Mouse (Mus musculus): ENCODE data around the gene Hist1h1d. TPM values are rescaled to one million over a fixed set of nuclear protein-coding genes. Genes with fewer than 3 reads are reported as not detected.
A peak's percentile ranks its signal among the peaks of the same experiment; 100 is the strongest.
"Not testable (repeated sequence)": the region's sequence is repeated elsewhere in the genome, so short reads cannot be mapped to it uniquely, and the experiment has no call there.

Hist1h1d gene
- total and polyA plus RNA-seq, 3 experiments, result 0.04 to 0.91 (median 0.86) TPM

DNA sequence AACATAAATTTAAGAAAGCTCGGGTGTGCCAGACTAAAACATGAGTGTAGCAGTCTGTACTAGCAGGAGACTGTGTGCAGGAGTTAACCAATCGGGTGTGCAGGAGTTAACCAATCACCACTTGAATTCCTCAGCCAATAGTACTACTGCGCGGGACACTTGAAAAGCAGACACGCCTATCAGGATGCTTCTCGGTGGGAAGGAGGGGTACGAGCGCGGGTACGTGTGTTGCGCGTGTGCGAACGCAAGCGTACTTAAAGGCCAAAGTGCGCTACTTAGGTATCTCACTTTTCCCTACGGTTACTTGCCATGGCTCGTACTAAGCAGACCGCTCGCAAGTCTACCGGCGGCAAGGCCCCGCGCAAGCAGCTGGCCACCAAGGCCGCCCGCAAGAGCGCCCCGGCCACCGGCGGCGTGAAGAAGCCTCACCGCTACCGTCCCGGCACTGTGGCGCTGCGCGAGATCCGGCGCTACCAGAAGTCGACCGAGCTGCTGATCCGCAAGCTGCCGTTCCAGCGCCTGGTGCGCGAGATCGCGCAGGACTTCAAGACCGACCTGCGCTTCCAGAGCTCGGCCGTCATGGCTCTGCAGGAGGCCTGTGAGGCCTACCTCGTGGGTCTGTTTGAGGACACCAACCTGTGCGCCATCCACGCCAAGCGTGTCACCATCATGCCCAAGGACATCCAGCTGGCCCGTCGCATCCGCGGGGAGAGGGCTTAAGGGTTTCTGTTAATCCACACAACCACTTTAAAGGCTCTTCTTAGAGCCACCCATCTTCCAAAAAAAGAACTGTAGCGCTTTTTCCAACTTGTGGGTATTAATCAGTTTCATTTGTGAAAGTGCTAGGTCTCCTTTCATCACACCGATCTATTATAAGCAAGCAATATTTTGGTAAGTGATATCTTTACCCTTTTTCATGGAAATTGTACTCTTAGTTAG lies 17.7 kb upstream of the Hist1h1d start, which contains the start of gene Hist1h3g:
Gene Hist1h3g, plus strand, starts transcription at position 286 of the 939 bp plus-strand sequence.
- 2% methylated on average over 48 of the region's 62 CpGs for WGBS
- H3K79me2 ChIP-seq (replicated peaks; ENCODE audit: control insufficient read depth, insufficient read depth, low read length); H3K27me3 ChIP-seq (ENCODE audit: control insufficient read depth, insufficient read depth, low read length); H3K9ac ChIP-seq (ENCODE audit: low read depth, low read length); H3K27ac ChIP-seq; intact Hi-C loops (cut with DNase I); H3K4me1 ChIP-seq (ENCODE audit: control insufficient read depth, insufficient read depth, low read length): not testable (repeated sequence)
- DNase-seq, result peak; percentile 85 to 86
- 0 out of 2 replicates have a peak, but pooled peaks have one; percentile 48 for TF ChIP-seq EP300 (IDR thresholded peaks at IDR 0.05; ENCODE audit: insufficient read depth, low read depth, low read length)
- peak; percentile 35 for TF ChIP-seq CTCF (IDR thresholded peaks at IDR 0.05)
- TF ChIP-seq POLR2A (IDR thresholded peaks at IDR 0.05; ENCODE audit: insufficient read depth, low read depth, low read length), result peak; percentile 22; the same call in 1 of the 2 replicates
- Histone ChIP-seq H3K4me3 (peak within 1 kb of the TSS; percentile 51), H3K36me3 (ENCODE audit: control insufficient read depth, insufficient read depth, low read length) (peaks cover 14% of the 10 kb centered on the region)

DNA sequence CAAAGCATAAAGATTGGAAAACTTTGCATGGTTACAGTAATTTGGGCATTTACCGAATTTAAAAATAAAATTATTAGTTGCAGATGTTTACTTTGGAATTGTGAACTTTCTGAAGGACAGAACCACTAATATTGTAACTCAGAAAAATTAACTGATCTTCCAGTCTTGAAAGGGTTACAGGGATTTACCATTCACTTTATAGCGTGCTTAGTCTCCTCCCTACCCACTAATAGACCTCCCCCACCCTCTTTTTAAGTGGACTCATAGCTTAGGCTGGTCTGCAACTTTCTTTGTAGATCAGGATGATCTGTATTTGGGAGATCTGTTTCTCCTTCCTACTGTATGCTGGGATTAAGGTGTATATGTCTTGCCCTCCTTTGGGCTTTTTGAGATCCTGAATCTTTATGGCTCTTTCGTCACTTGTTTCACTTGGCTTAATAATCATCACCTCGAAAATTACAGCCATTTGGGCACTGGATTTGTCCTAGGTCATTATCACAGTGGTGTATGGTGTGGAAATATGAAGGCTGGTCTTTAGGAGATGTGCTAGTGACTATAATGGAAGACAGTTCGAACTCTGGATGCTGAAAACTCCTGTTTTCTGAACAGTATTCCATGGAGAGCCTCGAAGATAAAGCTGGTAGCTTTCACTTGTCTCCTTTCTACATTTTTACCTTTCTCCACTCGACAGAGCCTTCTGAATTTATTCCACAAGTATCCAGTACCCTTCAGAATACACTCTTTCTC lies 16.8 kb upstream of the Hist1h1d start:
- intact Hi-C loops (cut with DNase I), result no loop called here
- peaks cover 4% of the 10 kb centered on the region for H3K4me1 ChIP-seq (ENCODE audit: control insufficient read depth, insufficient read depth, low read length)

DNA sequence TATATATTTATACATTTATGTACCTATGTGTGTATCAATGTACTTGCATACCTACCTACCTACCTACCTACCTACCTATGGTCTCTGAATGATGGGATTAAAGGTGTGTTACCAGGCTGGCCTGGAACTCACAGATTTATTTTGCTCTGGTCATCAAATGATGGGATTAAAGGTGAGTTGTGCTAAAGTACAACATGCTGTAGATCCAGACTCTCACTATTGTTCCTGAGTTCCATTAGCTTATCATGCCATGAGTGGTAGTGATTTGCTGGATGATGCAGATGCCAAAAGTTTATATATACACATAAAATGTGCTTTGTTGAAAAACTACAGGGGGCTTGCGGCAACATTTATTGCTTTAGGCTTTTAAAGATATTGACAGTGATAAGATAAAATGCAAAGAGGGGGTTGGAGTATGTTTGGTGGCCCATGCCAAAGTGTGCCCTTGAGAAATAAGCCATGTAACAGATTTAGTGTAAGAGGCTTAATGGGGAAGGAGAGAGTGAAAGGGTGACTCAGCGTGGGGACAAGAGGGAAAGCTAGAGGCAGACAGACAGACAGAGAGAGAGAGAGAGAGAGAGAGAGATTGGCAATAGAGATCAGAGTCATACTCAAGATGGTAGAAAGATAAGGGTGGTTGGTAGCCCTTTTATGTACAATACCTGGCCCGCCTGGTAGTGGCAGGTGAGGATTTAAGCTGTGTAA lies 15.9 kb upstream of the Hist1h1d start:
- Histone ChIP-seq H3K36me3 (ENCODE audit: control insufficient read depth, insufficient read depth, low read length) (peaks cover 13% of the 10 kb centered on the region), H3K9ac (ENCODE audit: low read depth, low read length) (no peak overlapping the region), H3K4me1 (ENCODE audit: control insufficient read depth, insufficient read depth, low read length) (peaks cover 4% of the 10 kb centered on the region), H3K4me3 (no peak overlapping the region), H3K79me2 (replicated peaks; ENCODE audit: control insufficient read depth, insufficient read depth, low read length) (no peaks in the 10 kb centered on the region), H3K27me3 (ENCODE audit: control insufficient read depth, insufficient read depth, low read length) (no peaks in the 10 kb centered on the region), H3K27ac (no peak overlapping the region)
- intact Hi-C loops (cut with DNase I), result no loop called here
- DNase-seq, result no peak
- 88% methylated on average over 3 of the region's 3 CpGs for WGBS
- TF ChIP-seq EP300 (IDR thresholded peaks at IDR 0.05; ENCODE audit: insufficient read depth, low read depth, low read length) (no peak), CTCF (IDR thresholded peaks at IDR 0.05) (no peak), POLR2A (IDR thresholded peaks at IDR 0.05; ENCODE audit: insufficient read depth, low read depth, low read length) (no peak)

More for the DNA sequence above, 16.8 kb upstream of the Hist1h1d start:
- Histone ChIP-seq H3K27ac (no peak overlapping the region), H3K36me3 (ENCODE audit: control insufficient read depth, insufficient read depth, low read length) (peaks cover 14% of the 10 kb centered on the region), H3K9ac (ENCODE audit: low read depth, low read length) (no peak overlapping the region), H3K27me3 (ENCODE audit: control insufficient read depth, insufficient read depth, low read length) (no peaks in the 10 kb centered on the region), H3K4me3 (no peak overlapping the region), H3K79me2 (replicated peaks; ENCODE audit: control insufficient read depth, insufficient read depth, low read length) (no peaks in the 10 kb centered on the region)
- DNase-seq, result no peak
- 33% methylated on average over 7 of the region's 7 CpGs for WGBS
- TF ChIP-seq CTCF (IDR thresholded peaks at IDR 0.05) (no peak), EP300 (IDR thresholded peaks at IDR 0.05; ENCODE audit: insufficient read depth, low read depth, low read length) (no peak), POLR2A (IDR thresholded peaks at IDR 0.05; ENCODE audit: insufficient read depth, low read depth, low read length) (no peak)

GRCm38 (mm10) chr13:23538249-23538648 lies 14.8 kb upstream of the Hist1h1d start:
- TF ChIP-seq EP300 (IDR thresholded peaks at IDR 0.05; ENCODE audit: insufficient read depth, low read depth, low read length) (no peak), POLR2A (IDR thresholded peaks at IDR 0.05; ENCODE audit: insufficient read depth, low read depth, low read length) (no peak), CTCF (IDR thresholded peaks at IDR 0.05) (no peak)
- no peak overlapping the region for H3K9ac ChIP-seq (ENCODE audit: low read depth, low read length)
- intact Hi-C loops (cut with DNase I), result no loop called here
- H3K27ac ChIP-seq, result no peak overlapping the region
- H3K36me3 ChIP-seq (ENCODE audit: control insufficient read depth, insufficient read depth, low read length), result peaks cover 7% of the 10 kb centered on the region
- whole genome bisulfite sequencing, result 85% methylated on average over 5 of the region's 5 CpGs
- H3K4me3 ChIP-seq, result no peak overlapping the region
- no peaks in the 10 kb centered on the region for H3K79me2 ChIP-seq (replicated peaks; ENCODE audit: control insufficient read depth, insufficient read depth, low read length)
- H3K4me1 ChIP-seq (ENCODE audit: control insufficient read depth, insufficient read depth, low read length), result no peaks in the 10 kb centered on the region; the same call in none of the 2 replicates
- no peaks in the 10 kb centered on the region for H3K27me3 ChIP-seq (ENCODE audit: control insufficient read depth, insufficient read depth, low read length)
- DNase-seq, result no peak

DNA sequence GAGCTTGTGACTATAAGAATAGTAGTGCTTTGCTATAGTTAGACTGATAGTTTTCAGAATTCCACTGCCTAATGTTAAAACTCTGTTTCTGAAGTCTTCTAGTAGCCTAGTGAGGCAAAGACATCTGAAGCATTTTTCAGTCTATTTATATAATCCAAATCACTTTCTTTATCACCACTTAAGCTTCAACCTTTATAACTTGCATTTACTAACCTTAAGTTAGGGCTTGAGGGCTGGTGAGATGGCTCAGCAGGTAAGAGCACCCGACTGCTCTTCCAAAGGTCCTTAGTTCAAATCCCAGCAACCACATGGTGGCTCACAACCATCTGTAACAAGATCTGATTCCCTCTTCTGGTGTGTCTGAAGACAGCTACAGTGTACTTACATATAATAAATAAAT lies 13.2 kb upstream of the Hist1h1d start:
- intact Hi-C loops (cut with DNase I); H3K27me3 ChIP-seq (ENCODE audit: control insufficient read depth, insufficient read depth, low read length); H3K9ac ChIP-seq (ENCODE audit: low read depth, low read length); H3K27ac ChIP-seq; H3K4me1 ChIP-seq (ENCODE audit: control insufficient read depth, insufficient read depth, low read length); DNase-seq; H3K79me2 ChIP-seq (replicated peaks; ENCODE audit: control insufficient read depth, insufficient read depth, low read length); H3K36me3 ChIP-seq (ENCODE audit: control insufficient read depth, insufficient read depth, low read length); H3K4me3 ChIP-seq: not testable (repeated sequence)
- WGBS, result 76% methylated on average over 1 of the region's 1 CpGs
